In genomic region chr7:46565374-46565773, GRCm38 (mm10) we compare ENCODE assay signal across 21 mouse cellular contexts.
DNase-seq lines count a peak whose midpoint lies in the region; ATAC-seq and TF ChIP-seq lines count a peak whose summit lies in the region.
"Had no signal": no experiment of that assay in that cellular context is flagged by ENCODE, and none has a peak within 500 bp of the region (broad histone marks: within the 10 kb centered on the region; RNA-seq: fewer than 3 reads in every experiment).

No protein-coding gene starts in this region.

- H3K4me1 ChIP-seq in intestine, postnatal 0 days (replicated peaks; ENCODE audit: control insufficient read depth, insufficient read depth, low read length) = no peaks in the 10 kb centered on the region
- H3K4me1 ChIP-seq in intestine, embryonic 16.5 days (ENCODE audit: control insufficient read depth, insufficient read depth, low read length) = no peaks in the 10 kb centered on the region
- H3K4me1 ChIP-seq in midbrain, postnatal 0 days (ENCODE audit: insufficient read depth, low read length) = no peaks in the 10 kb centered on the region
- no peaks in the 10 kb centered on the region for H3K4me1 ChIP-seq in midbrain, embryonic 15.5 days
- H3K4me1 ChIP-seq in stomach, postnatal 0 days (replicated peaks; ENCODE audit: control insufficient read depth, insufficient read depth) = no peaks in the 10 kb centered on the region
- H3K4me1 ChIP-seq: forebrain, embryonic 10.5 days had no signal

- peak; percentile 6 for DNase-seq in CD4-positive, CD25-positive, alpha-beta regulatory T cell, adult 2 months (ENCODE audit: low read depth, low spot score)
- DNase-seq in midbrain, postnatal 0 days (ENCODE audit: low spot score) = no peak
- no peak for DNase-seq in stomach, postnatal 0 days (ENCODE audit: low spot score)
- DNase-seq: adrenal gland, postnatal 25 days; cerebellum, adult 18-20 months; heart, adult 18-20 months; heart, postnatal 4 days; kidney, adult 2 months; kidney, postnatal 14 days; liver, embryonic 13.5 days; lung, postnatal 10 days; thymus, postnatal 36 days had no signal

- no peak overlapping the region for H3K27ac ChIP-seq in intestine, postnatal 0 days (ENCODE audit: low read depth, low read length)
- no peak overlapping the region for H3K27ac ChIP-seq in intestine, embryonic 16.5 days (ENCODE audit: low read length)
- no peak overlapping the region for H3K27ac ChIP-seq in midbrain, postnatal 0 days (ENCODE audit: low read depth, low read length)
- H3K27ac ChIP-seq in midbrain, embryonic 15.5 days = no peak overlapping the region
- H3K27ac ChIP-seq in stomach, postnatal 0 days (replicated peaks) = no peak overlapping the region
- H3K27ac ChIP-seq: forebrain, embryonic 10.5 days; liver, embryonic 13.5 days had no signal

- no peak overlapping the region for H3K4me2 ChIP-seq in intestine, postnatal 0 days (replicated peaks; ENCODE audit: low read depth)
- H3K4me2 ChIP-seq in intestine, embryonic 16.5 days (ENCODE audit: low read depth, low read length) = no peak overlapping the region
- no peak overlapping the region for H3K4me2 ChIP-seq in midbrain, postnatal 0 days (ENCODE audit: low read depth, low read length, poor library complexity, severe bottlenecking)
- no peak overlapping the region for H3K4me2 ChIP-seq in midbrain, embryonic 15.5 days
- H3K4me2 ChIP-seq in stomach, postnatal 0 days (replicated peaks; ENCODE audit: low read depth) = no peak overlapping the region
- H3K4me2 ChIP-seq: liver, embryonic 13.5 days had no signal

- H3K9ac ChIP-seq in intestine, postnatal 0 days (ENCODE audit: low read depth, low read length) = no peak overlapping the region
- H3K9ac ChIP-seq in intestine, embryonic 16.5 days (ENCODE audit: low read depth, low read length) = no peak overlapping the region
- H3K9ac ChIP-seq in midbrain, postnatal 0 days (replicated peaks; ENCODE audit: low read length, poor library complexity, severe bottlenecking) = no peak overlapping the region
- no peak overlapping the region for H3K9ac ChIP-seq in midbrain, embryonic 15.5 days
- H3K9ac ChIP-seq in stomach, postnatal 0 days (ENCODE audit: low read length) = no peak overlapping the region
- H3K9ac ChIP-seq: liver, embryonic 13.5 days had no signal

- no peak for ATAC-seq in CD4-positive, CD25-positive, alpha-beta regulatory T cell, adult 4 months
- ATAC-seq in intestine, postnatal 0 days = no peak
- ATAC-seq in intestine, embryonic 16.5 days = no peak
- no peak for ATAC-seq in midbrain, postnatal 0 days (ENCODE audit: low FRiP score)
- ATAC-seq in midbrain, embryonic 15.5 days (replicated peaks) = no peak
- ATAC-seq in stomach, postnatal 0 days (ENCODE audit: low FRiP score, low TSS enrichment) = no peak
- no peak for ATAC-seq in megakaryocyte progenitor cell, adult 5-6 weeks (replicated peaks; ENCODE audit: poor library complexity)
- ATAC-seq: hindbrain, embryonic 16.5 days; midbrain, embryonic 16.5 days had no signal

- H3K4me3 ChIP-seq in intestine, postnatal 0 days (ENCODE audit: low read depth, low read length) = no peak overlapping the region
- H3K4me3 ChIP-seq in intestine, embryonic 16.5 days (ENCODE audit: low read length) = no peak overlapping the region
- H3K4me3 ChIP-seq in midbrain, postnatal 0 days (ENCODE audit: low read depth, low read length) = no peak overlapping the region
- H3K4me3 ChIP-seq in midbrain, embryonic 15.5 days = no peak overlapping the region
- H3K4me3 ChIP-seq in stomach, postnatal 0 days (ENCODE audit: low read depth, low read length) = no peak overlapping the region
- H3K4me3 ChIP-seq: forebrain, embryonic 10.5 days; liver, embryonic 13.5 days had no signal

- no peak for TF ChIP-seq EP300 in stomach, postnatal 0 days (optimal IDR thresholded peaks at IDR 0.05)

- WGBS in intestine, postnatal 0 days = 93% methylated on average over 7 of the region's 7 CpGs
- 94% methylated on average over 7 of the region's 7 CpGs for WGBS in intestine, embryonic 16.5 days
- WGBS in midbrain, postnatal 0 days = 98% methylated on average over 7 of the region's 7 CpGs
- WGBS in midbrain, embryonic 15.5 days = 96% methylated on average over 7 of the region's 7 CpGs
- WGBS in stomach, postnatal 0 days = 95% methylated on average over 7 of the region's 7 CpGs

- no peaks in the 10 kb centered on the region for H3K27me3 ChIP-seq in intestine, postnatal 0 days (replicated peaks; ENCODE audit: control insufficient read depth, insufficient read depth, low read length)
- no peaks in the 10 kb centered on the region for H3K27me3 ChIP-seq in intestine, embryonic 16.5 days (replicated peaks; ENCODE audit: control insufficient read depth, insufficient read depth, low read length)
- H3K27me3 ChIP-seq in midbrain, postnatal 0 days (ENCODE audit: insufficient read depth, low read length) = no peaks in the 10 kb centered on the region
- H3K27me3 ChIP-seq in midbrain, embryonic 15.5 days (replicated peaks) = no peaks in the 10 kb centered on the region
- H3K27me3 ChIP-seq in stomach, postnatal 0 days (ENCODE audit: control insufficient read depth, insufficient read depth, low read length) = no peaks in the 10 kb centered on the region
- H3K27me3 ChIP-seq: CH12.LX; liver, embryonic 13.5 days had no signal

- peak; percentile 28; the same call in 1 of the 2 replicates for TF ChIP-seq CTCF in intestine, postnatal 0 days (IDR thresholded peaks at IDR 0.05; ENCODE audit: low read depth)
- TF ChIP-seq CTCF in midbrain, postnatal 0 days (IDR thresholded peaks at IDR 0.05) = peak; percentile 46
- TF ChIP-seq CTCF in stomach, postnatal 0 days (IDR thresholded peaks at IDR 0.05; ENCODE audit: low read depth) = peak; percentile 12; the same call in 1 of the 2 replicates

- H3K36me3 ChIP-seq in intestine, postnatal 0 days (ENCODE audit: control insufficient read depth, insufficient read depth) = no peaks in the 10 kb centered on the region
- H3K36me3 ChIP-seq in intestine, embryonic 16.5 days (ENCODE audit: control insufficient read depth, insufficient read depth, low read length) = no peaks in the 10 kb centered on the region
- no peaks in the 10 kb centered on the region; the same call in 1 of the 2 replicates for H3K36me3 ChIP-seq in midbrain, postnatal 0 days (ENCODE audit: insufficient read depth, low read length)
- peaks cover 19% of the 10 kb centered on the region; the same call in 1 of the 2 replicates for H3K36me3 ChIP-seq in midbrain, embryonic 15.5 days (replicated peaks)
- no peaks in the 10 kb centered on the region for H3K36me3 ChIP-seq in stomach, postnatal 0 days (ENCODE audit: control insufficient read depth, insufficient read depth, low read length)

- H3K9me3 ChIP-seq in intestine, postnatal 0 days (ENCODE audit: control insufficient read depth) = no peaks in the 10 kb centered on the region
- no peaks in the 10 kb centered on the region for H3K9me3 ChIP-seq in intestine, embryonic 16.5 days (ENCODE audit: control insufficient read depth, low read length)
- 0 out of 2 replicates have a peak, but pooled peaks cover 5% of the 10 kb centered on the region for H3K9me3 ChIP-seq in midbrain, postnatal 0 days (ENCODE audit: low read length)
- H3K9me3 ChIP-seq in midbrain, embryonic 15.5 days = no peaks in the 10 kb centered on the region; the same call in 1 of the 2 replicates
- H3K9me3 ChIP-seq in stomach, postnatal 0 days (ENCODE audit: control insufficient read depth, low read length) = no peaks in the 10 kb centered on the region
